Mouse (Mus musculus) hindbrain, embryonic 10.5 days (tissue): Measurements from ENCODE around the gene Olfr1366. TPM values are rescaled to one million over a fixed set of nuclear protein-coding genes. Genes with fewer than 3 reads are reported as not detected.
"Not testable (repeated sequence)": the region's sequence is repeated elsewhere in the genome, so short reads cannot be mapped to it uniquely, and the experiment has no call there.

Source experiments
- DNase-seq: peaks from one replicate; pipeline ENCODE4 v3.0.0-alpha.2; 2017; ENCODE audit warnings: low spot score
- H3K27ac ChIP-seq: fragments of 300-500 bp; sonication (generic); 2 replicates; pipeline ENCODE4 v1.5.1; 2016; ENCODE audit warnings: mild to moderate bottlenecking, moderate library complexity
- H3K27me3 ChIP-seq: fragments of 300-500 bp; sonication (generic); 2 replicates; pipeline ENCODE4 v1.6.1; 2016; ENCODE audit warnings: mild to moderate bottlenecking; ENCODE audit not compliant: poor library complexity, insufficient read depth, severe bottlenecking
- H3K36me3 ChIP-seq: fragments of 300-500 bp; sonication (generic); 2 replicates; pipeline ENCODE4 v1.6.1; 2016; ENCODE audit warnings: mild to moderate bottlenecking, moderate library complexity
- H3K4me1 ChIP-seq: fragments of 300-500 bp; sonication (generic); replicated peaks from 2 replicates; pipeline ENCODE4 v1.6.1; 2016; ENCODE audit warnings: mild to moderate bottlenecking
- H3K4me3 ChIP-seq: fragments of 300-500 bp; sonication (generic); 2 replicates; pipeline ENCODE4 v1.5.1; 2016; ENCODE audit warnings: mild to moderate bottlenecking, moderate library complexity
- H3K9me3 ChIP-seq: fragments of 300-500 bp; sonication (generic); 2 replicates; pipeline ENCODE4 v1.6.1; 2016; ENCODE audit warnings: mild to moderate bottlenecking, moderate library complexity
- WGBS: fragments of 180-500 bp; shearing (Covaris S2); methylation state at CpG from one replicate; pipeline ENCODE4 v1.1.7; 2016; 5-methylcytosine and 5-hydroxymethylcytosine counted together
- polyA plus RNA-seq: library from polyadenylated mRNA; unstranded; fragments of >200 nt; fragmentation: Nextera tagmentation; extraction: Ambion mirVana; gene quantifications from 2 replicates; pipeline ENCODE4 v1.2.1, GENCODE M21; 2016

Olfr1366 gene
- 0.29 TPM in 1 of 2 replicates, not detected in the other for polyA plus RNA-seq

GRCm38 (mm10) chr13:21542708-21543107, at the start of gene Olfr1366:
Olfr1366 (minus strand) TSS chr13:21542808.
- 73% methylated on average over 1 of the region's 1 CpGs for WGBS
- Histone ChIP-seq H3K27ac (no peak within 1 kb of the TSS), H3K4me1 (no peaks in the 10 kb centered on the region), H3K4me3 (no peak within 1 kb of the TSS), H3K9me3 (no peaks in the 10 kb centered on the region), H3K27me3 (no peaks in the 10 kb centered on the region), H3K36me3 (no peaks in the 10 kb centered on the region)
- no peak for DNase-seq

- WGBS: 70% methylated on average over 2 of the region's 2 CpGs
- Histone ChIP-seq H3K4me1 (no peaks in the 10 kb centered on the region), H3K27me3 (no peaks in the 10 kb centered on the region), H3K36me3 (no peaks in the 10 kb centered on the region), H3K27ac (no peak overlapping the region), H3K4me3 (no peak overlapping the region), H3K9me3 (0 out of 2 replicates have a peak, but pooled peaks cover 5% of the 10 kb centered on the region)
- DNase-seq: no peak
Observed at GRCm38 (mm10) chr13:21591618-21592017, 49.0 kb upstream of the Olfr1366 start.

GRCm38 (mm10) chr13:21581659-21582058, 39.1 kb upstream of the Olfr1366 start, which contains the start of gene Olfr1364:
Olfr1364 (minus strand) TSS chr13:21581759.
- H3K27ac ChIP-seq: no peak within 1 kb of the TSS
- no peak within 1 kb of the TSS for H3K4me3 ChIP-seq
- H3K27me3 ChIP-seq: no peaks in the 10 kb centered on the region
- no peaks in the 10 kb centered on the region for H3K9me3 ChIP-seq
- 88% methylated on average over 2 of the region's 2 CpGs for WGBS
- DNase-seq: no peak
- no peaks in the 10 kb centered on the region for H3K36me3 ChIP-seq
- no peaks in the 10 kb centered on the region for H3K4me1 ChIP-seq

DNA sequence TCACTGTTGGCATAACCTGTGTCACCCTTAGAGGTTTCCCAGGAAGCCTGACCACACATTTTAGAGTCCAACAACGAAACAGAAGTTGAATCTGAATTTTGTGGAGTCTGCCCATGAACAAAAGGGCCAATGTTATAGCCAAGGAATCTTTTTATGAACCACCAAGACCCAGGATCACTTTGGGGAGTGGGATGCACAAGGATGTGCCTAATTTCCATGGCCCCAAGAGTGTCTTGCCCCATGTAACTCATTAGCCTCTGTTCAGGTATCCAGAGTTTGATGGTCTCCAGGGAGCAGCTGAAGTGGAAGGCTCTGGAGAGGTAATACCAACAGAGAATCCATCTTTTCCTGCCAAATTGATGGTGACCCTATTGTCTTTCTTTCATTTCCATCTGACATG, 17.2 kb upstream of the Olfr1366 start, which contains the start of gene Olfr1535:
Olfr1535 (minus strand) TSS at position 101 of the 400 bp plus-strand sequence.
- no peak for DNase-seq
- WGBS: 59% methylated on average over 1 of the region's 1 CpGs
- H3K4me1 ChIP-seq: no peaks in the 10 kb centered on the region
- H3K36me3 ChIP-seq: no peaks in the 10 kb centered on the region
- H3K4me3 ChIP-seq: no peak within 1 kb of the TSS
- H3K27ac ChIP-seq: no peak within 1 kb of the TSS
- H3K9me3 ChIP-seq: no peaks in the 10 kb centered on the region
- H3K27me3 ChIP-seq: no peaks in the 10 kb centered on the region

- Histone ChIP-seq H3K27ac (no peak overlapping the region), H3K36me3 (no peaks in the 10 kb centered on the region), H3K9me3 (no peaks in the 10 kb centered on the region), H3K4me3 (no peak overlapping the region), H3K27me3 (no peaks in the 10 kb centered on the region), H3K4me1 (no peaks in the 10 kb centered on the region)
- WGBS: 68% methylated on average over 3 of the region's 3 CpGs
- DNase-seq: no peak
Observed at GRCm38 (mm10) chr13:21550416-21551110, 8.0 kb upstream of the Olfr1366 start.

DNA sequence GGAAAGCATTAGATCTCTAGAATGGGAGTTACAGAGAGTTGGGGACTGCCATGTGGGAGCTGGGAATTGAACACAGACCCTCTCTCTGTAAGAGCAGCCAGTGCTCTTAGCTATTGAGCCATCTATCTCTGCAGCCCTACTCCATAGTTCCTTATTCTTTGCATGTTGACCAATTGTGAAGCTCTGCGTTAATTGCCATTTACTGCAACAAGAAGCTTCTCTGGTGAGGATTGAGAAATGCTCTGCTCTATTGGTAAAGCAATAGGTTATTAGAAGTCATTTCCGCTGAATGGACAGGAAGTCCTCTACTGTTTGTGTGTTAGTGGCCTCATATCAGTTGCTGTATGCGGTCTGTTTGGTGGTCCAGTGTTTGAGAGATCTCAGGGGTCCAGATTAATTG, 6.9 kb upstream of the Olfr1366 start:
- 90% methylated on average over 3 of the region's 3 CpGs for WGBS
- no peaks in the 10 kb centered on the region for H3K4me1 ChIP-seq
- H3K36me3 ChIP-seq: no peaks in the 10 kb centered on the region
- no peak for DNase-seq
- H3K4me3 ChIP-seq: no peak overlapping the region
- no peaks in the 10 kb centered on the region for H3K27me3 ChIP-seq
- H3K9me3 ChIP-seq: no peaks in the 10 kb centered on the region
- no peak overlapping the region for H3K27ac ChIP-seq

- DNase-seq: peak; percentile 92
- Histone ChIP-seq H3K27me3 (no peaks in the 10 kb centered on the region), H3K4me3 (peak within 1 kb of the TSS; percentile 88), H3K36me3 (peaks cover 12% of the 10 kb centered on the region), H3K9me3 (no peaks in the 10 kb centered on the region), H3K27ac (peak within 1 kb of the TSS; percentile 100), H3K4me1 (peaks cover 9% of the 10 kb centered on the region)
- whole genome bisulfite sequencing: under 1% methylated on average over 39 of the region's 39 CpGs
Observed at GRCm38 (mm10) chr13:21530781-21531201, 11.8 kb downstream of the Olfr1366 start, which contains the start of gene Zkscan8. Zkscan8 (minus strand) TSS chr13:21531120.

DNA sequence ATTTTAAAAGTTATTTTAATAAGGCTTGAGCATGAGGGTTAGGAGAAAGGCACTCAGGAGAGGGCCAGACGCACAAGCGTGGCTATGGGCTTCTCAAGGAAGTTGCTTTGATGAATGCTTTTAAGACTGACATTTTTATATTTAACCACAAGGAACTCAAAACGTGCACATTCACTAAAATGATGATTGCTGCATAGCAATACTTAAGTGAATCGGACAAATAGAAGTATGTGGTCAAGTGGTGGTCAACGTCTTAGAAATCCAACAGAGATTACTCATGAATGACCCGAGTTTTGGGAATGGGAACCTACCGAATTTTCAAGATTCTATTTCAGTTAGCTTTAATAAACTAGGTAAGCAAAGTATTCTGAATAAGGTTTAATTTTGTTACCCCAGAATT, 12.5 kb downstream of the Olfr1366 start:
- peaks cover 9% of the 10 kb centered on the region for H3K4me1 ChIP-seq
- H3K36me3 ChIP-seq: peaks cover 18% of the 10 kb centered on the region
- WGBS: 58% methylated on average over 7 of the region's 7 CpGs
- H3K4me3 ChIP-seq: peak overlapping the region; percentile 88
- no peak for DNase-seq
- H3K9me3 ChIP-seq: no peaks in the 10 kb centered on the region
- H3K27ac ChIP-seq: no peak overlapping the region; the same call in 1 of the 2 replicates
- no peaks in the 10 kb centered on the region for H3K27me3 ChIP-seq

- Histone ChIP-seq H3K4me1 (peaks cover 4% of the 10 kb centered on the region; the same call in 1 of the 2 replicates), H3K9me3 (no peaks in the 10 kb centered on the region), H3K27me3 (no peaks in the 10 kb centered on the region), H3K36me3 (no peaks in the 10 kb centered on the region), H3K27ac (peak overlapping the region; percentile 93), H3K4me3 (peak overlapping the region; percentile 72)
- DNase-seq: peak; percentile 87
- WGBS: under 1% methylated on average over 21 of the region's 21 CpGs
Observed at GRCm38 (mm10) chr13:21506221-21506649, 36.4 kb downstream of the Olfr1366 start.

DNA sequence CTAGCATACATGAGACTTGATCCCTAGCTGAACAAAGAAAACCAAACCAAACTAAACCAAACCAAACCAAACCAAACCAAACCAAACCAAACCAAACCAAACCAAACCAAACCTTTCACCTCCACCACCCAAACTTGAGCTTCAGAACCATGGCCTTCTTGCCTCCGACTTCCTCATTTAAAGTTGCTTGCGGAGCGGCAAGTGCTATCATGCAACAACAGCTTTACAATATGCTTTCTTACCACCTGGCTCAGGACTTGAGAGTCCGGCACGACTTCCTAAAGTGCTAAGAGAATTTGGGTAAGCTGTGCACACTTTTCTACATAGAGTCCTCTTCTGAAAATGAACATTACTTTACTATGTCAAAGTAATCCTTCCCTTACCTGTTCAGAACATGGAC, 40.3 kb downstream of the Olfr1366 start:
- H3K4me1 ChIP-seq: peaks cover 4% of the 10 kb centered on the region; the same call in 1 of the 2 replicates
- H3K27ac ChIP-seq: no peak overlapping the region
- H3K4me3 ChIP-seq: no peak overlapping the region
- no peaks in the 10 kb centered on the region for H3K27me3 ChIP-seq
- no peaks in the 10 kb centered on the region for H3K36me3 ChIP-seq
- WGBS: 85% methylated on average over 5 of the region's 5 CpGs
- no peaks in the 10 kb centered on the region for H3K9me3 ChIP-seq
- DNase-seq: no peak

DNA sequence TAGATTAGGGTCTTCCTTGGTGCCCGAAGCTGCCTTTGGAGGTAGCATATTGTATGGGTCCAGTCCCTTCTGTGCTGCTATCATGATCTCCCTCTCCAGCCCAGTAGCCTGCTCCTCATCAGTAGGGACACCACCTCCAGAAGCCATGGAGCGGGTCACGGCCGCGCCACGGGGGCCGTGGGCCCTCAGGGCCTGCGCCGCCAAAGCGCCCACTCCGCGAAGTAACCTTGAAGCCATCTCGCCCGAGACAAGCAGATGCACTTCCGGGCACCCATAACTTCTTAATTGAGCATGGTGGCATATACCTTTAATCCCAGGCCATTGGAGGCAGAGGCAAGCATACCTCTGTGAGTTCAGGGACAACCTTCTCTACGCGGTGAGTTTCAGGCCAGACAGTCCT, 41.4 kb downstream of the Olfr1366 start, which contains the start of gene Gm11273:
Gm11273 (minus strand) TSS at position 237 of the 400 bp plus-strand sequence.
- H3K27ac ChIP-seq, H3K36me3 ChIP-seq, H3K4me3 ChIP-seq, H3K9me3 ChIP-seq, DNase-seq, H3K4me1 ChIP-seq, H3K27me3 ChIP-seq: not testable (repeated sequence)
- WGBS: 94% methylated on average over 17 of the region's 17 CpGs

DNA sequence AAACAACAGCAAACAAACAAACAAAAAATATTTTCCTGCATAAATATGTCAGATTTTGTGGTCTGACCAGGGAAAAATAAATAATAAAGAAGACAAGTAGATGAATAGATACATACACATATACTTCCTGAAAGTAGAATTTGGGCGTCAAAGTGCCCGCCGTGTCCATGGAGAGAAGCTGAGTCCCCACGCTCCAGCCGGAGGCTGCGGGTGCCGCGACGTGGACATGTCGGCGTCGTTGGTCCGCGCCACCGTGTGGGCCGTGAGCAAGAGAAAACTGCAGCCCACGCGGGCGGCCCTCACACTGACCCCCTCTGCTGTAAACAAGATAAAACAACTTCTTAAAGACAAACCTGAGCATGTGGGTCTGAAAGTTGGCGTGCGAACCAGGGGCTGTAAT, 47.5 kb downstream of the Olfr1366 start, which contains the start of gene AK157302:
AK157302 (plus strand) TSS at position 144 of the 400 bp plus-strand sequence.
- H3K36me3 ChIP-seq: no peaks in the 10 kb centered on the region
- no peak within 1 kb of the TSS for H3K27ac ChIP-seq
- no peaks in the 10 kb centered on the region for H3K9me3 ChIP-seq
- no peaks in the 10 kb centered on the region for H3K4me1 ChIP-seq
- H3K27me3 ChIP-seq: no peaks in the 10 kb centered on the region
- no peak for DNase-seq
- WGBS: 93% methylated on average over 21 of the region's 21 CpGs
- no peak within 1 kb of the TSS for H3K4me3 ChIP-seq

DNA sequence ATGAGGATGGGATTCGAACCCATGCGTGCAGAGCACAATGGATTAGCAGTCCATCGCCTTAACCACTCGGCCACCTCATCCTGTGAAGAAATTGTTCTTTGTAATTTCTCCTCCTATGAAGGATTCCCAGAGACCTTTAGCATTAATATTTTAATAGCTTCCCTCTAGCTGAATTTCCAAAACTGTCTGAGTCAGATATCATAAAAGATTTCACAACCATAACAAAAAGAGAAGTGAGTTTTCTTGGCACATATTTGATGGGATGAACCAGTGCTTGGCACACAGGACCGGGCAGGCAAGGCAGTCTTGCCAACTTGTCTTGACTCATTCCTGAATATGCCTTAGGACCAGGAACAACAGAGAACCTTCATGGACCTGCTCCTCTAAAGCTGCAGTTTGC, 49.8 kb downstream of the Olfr1366 start:
- Histone ChIP-seq H3K4me3 (no peak overlapping the region), H3K9me3 (no peaks in the 10 kb centered on the region), H3K27me3 (no peaks in the 10 kb centered on the region), H3K4me1 (no peaks in the 10 kb centered on the region), H3K36me3 (no peaks in the 10 kb centered on the region), H3K27ac (no peak overlapping the region)
- DNase-seq: no peak
- WGBS: 94% methylated on average over 5 of the region's 5 CpGs
